Mouse (Mus musculus) small intestine, adult 2 months (tissue): ENCODE data around the gene Sass6. TPM values are rescaled to one million over a fixed set of nuclear protein-coding genes. Genes with fewer than 3 reads are reported as not detected.

Experiments
- polyA plus RNA-seq: library from polyadenylated mRNA; depleted of rRNA; stranded (reverse); fragments of >200 nt; gene quantifications from 2 replicates; pipeline ENCODE4 v1.2.3, GENCODE M21; 2012; rRNA removed

Sass6 gene
- polyA plus RNA-seq, 1 experiment = 1.2 TPM

Other genes with a start within 250 kb of the Sass6 start
- 6.6 and 8.6 TPM in 2 replicates for gene Cdc14a, start 170.9 kb upstream of the Sass6 start, polyA plus RNA-seq
- 20.1 and 29.6 TPM in 2 replicates for gene Rtca, start 86.8 kb upstream of the Sass6 start, polyA plus RNA-seq
- gene Dbt, start 81.9 kb upstream of the Sass6 start, polyA plus RNA-seq = 1.2 and 1.3 TPM in 2 replicates
- 0.10 and 0.18 TPM in 2 replicates for gene Lrrc39, start 32.0 kb upstream of the Sass6 start, polyA plus RNA-seq
- 0.58 and 1.2 TPM in 2 replicates for gene Trmt13, start 19.6 kb downstream of the Sass6 start, polyA plus RNA-seq
- 4.0 and 6.7 TPM in 2 replicates for gene Mfsd14a, start 67.7 kb downstream of the Sass6 start, polyA plus RNA-seq
- not detected in 2 replicates for gene Gm43191, start 86.3 kb downstream of the Sass6 start, polyA plus RNA-seq
- 18.3 and 22.3 TPM in 2 replicates for gene Slc35a3, start 117.8 kb downstream of the Sass6 start, polyA plus RNA-seq
- 1.6 and 1.9 TPM in 2 replicates for gene Agl, start 213.2 kb downstream of the Sass6 start, polyA plus RNA-seq